Mouse (Mus musculus) lung, postnatal 0 days (tissue): ENCODE measurements around the gene Ankrd36.

ENCODE experiments used
- CTCF ChIP-seq: IDR thresholded peaks from 2 replicates; pipeline ENCODE4 v1.5.1; 2016; ENCODE audit warnings: antibody characterized with exemption, mild to moderate bottlenecking
- EP300 ChIP-seq: IDR thresholded peaks from 2 replicates; pipeline ENCODE4 v1.6.1; 2016; ENCODE audit warnings: antibody characterized with exemption, mild to moderate bottlenecking, control low read depth

DNA sequence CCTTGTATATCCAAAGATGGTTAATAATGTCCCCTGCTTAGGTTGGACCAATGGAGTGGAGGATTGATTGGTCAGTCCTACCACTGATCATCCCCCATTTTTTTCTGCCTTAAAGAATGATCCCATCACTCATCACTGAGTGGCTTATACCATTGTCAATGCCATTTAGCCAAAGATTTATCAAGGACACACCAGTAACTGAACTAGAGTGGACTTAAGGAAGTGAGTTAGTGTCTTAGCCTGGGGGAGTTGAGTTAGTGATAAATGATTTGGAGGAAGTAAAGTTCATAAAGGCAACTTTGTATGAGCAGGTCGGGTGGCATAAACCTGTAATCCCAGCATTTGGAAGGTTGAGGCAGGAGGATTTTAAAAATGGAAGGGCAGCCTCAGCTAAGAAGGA, 26.2 kb upstream of the Ankrd36 start:
- TF ChIP-seq CTCF: no peak
- TF ChIP-seq EP300: no peak
